Mouse (Mus musculus) spleen, adult 12 weeks (tissue): ENCODE results near the gene Sfrp4.

Experiments
- DNase-seq: peaks from one replicate; pipeline ENCODE4 v3.0.0; 2022; ENCODE audit warnings: low spot score

The Sfrp4 gene

DNA sequence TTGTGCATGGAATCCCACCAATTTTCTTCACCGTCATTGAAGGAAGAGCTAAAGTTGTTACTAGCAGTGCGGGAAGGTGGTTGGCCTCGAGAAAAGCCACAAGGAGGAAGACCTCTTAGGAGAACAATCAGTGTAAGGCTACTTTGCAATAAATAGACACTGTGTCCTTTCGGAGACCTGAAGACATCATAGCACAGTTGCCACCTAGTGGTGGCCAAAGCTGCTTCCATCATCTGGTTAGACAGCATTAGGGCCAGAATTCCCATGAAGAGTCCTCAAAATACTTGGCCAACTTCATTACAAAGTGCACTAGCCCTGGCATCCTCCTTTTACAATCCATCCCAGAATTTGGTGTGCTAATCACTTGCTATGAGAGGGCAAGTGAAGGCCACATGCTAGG is 13.2 kb downstream of the Sfrp4 start:
- DNase-seq: no peak

DNA sequence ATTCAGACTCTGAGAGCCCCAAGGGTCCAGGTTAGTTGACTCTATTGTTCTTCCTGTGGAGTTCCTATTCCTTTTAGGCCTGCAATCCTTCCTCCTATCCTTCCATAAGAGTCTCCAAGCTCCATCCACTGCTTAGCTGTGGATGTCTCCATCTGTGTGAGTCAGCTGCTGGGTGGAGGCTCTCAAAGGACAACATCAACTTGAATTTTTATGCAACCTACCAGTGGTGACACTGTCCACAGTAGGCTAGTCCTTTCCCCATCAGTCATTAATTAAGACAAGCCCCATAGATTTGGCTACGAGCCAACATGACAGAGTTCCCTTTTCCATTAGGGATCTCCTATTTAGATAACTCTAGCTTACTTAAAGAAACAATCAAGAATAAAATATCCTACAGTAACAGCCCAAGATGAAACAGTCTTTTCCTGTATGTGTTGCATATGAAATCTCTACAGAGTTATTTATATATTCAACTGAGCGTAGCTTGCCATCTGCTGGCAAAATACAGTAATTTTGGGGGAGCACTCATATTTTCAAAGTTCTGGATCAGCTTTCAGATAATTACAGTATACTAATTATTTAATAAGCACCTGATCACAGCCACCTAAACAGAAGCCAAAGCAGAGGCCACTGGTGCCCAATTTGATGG is 17.4 kb downstream of the Sfrp4 start:
- DNase-seq: no peak

DNA sequence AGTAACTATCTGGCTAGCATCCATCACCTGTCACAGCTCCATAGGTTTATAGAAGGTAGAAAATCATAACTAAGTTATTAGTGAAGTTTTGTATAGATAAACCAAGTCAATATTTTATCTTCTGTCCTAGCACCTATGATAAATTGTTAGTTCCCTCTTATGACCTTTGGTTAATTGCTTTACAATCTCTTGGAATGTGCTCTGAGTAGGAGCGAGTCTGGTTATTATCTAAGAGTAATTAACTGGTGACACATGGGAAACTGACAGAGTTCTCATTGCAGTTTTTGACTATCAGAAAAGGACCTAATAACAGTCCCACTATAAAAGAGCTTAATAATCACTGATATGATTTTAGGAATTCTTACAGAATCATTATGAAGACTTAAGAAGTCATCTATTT is 20.6 kb downstream of the Sfrp4 start:
- no peak for DNase-seq

DNA sequence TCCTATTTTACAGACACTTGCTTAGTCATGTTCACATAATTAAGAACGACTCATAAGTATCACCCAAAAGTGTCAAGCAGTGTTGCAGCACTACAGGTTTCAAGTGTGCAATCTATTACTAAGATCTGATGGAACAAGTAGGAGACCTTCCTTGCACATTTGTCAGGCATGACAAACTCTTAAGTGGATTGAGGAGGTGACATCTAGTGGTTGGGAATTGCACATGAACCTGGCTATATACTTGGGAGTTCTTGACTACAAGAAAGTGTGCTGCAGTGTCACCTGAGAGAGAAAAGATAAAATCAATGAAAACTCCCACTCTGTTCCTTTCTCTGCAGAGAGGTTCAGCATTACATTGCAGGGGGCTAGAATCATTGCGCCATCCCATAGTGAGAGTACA is 21.3 kb downstream of the Sfrp4 start:
- DNase-seq: no peak

DNA sequence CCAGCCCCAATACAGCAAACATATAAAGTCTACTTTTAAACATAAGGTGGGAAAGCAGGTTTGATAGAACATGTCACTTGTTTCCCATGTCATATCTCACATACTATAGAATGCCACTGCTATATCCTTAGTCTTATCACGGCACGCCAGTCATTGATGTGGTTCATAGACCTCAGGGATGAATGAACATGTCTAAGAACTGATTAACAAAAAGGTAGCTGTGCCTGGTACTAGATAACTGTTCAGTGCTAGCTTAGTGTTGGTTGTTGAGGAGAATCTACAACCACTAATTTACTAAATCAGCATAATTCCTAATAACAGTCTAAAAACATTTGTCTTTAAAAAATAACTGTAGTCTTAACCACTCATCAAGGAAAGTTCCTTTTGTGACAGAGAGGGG is 26.9 kb downstream of the Sfrp4 start:
- DNase-seq: no peak

DNA sequence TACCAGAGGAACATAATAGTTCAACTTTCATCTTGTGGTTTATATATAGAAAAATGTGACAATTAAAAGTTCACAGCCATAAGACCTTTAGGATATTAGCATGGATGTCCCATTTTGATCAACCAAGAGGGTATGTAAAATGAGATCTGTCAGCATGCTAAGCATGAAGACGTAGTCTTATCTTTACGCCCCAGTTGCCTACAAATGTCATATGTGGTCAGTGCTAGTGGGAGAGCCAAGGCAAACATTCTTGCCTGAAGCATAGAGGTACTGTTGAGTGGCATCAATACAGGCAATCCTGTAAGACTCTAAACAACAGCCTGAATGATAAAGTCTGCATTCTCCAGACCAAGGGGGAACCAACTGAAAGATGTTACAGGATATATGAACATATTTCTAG is 29.5 kb downstream of the Sfrp4 start:
- no peak for DNase-seq

- no peak for DNase-seq
These were observed 45.6 kb downstream of the Sfrp4 start for GRCm38 (mm10) chr13:19668355-19669140.

DNA sequence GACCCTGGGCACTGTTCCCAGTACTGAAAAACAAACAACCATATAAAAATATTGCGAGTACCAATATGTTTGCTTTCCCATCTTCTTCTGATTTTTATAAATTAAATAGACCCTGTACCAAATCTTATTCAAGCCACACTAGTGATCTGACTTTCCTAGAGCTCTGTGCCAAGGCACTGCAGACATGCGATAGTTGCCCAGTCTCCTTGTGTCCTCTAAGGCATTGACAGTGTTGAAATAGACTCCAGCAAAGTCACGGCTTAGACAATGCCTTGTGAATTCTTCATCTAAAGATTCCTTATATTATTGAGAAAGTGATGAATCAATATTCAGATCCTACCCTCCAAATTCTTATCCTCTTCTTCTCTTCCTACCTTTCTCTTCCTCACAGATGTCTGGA is 51.1 kb downstream of the Sfrp4 start:
- DNase-seq: no peak

DNA sequence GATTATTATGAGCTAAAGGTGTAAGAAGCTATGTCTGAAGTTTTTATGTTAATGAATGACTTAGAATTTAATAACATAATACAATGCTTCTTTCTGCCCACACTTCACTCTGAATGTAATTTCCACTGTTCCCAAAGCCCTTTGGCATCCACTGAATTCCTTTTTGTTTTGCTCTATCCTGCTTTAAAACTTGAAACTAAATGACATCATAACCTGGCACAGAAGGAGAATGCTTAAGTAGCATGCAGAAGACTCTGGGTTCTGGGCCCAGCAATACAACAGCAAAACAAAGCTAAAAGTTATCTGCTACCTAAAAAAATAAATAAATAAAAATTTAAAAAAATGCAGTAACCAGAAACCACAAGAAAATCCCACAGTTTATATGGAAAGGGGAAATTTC is 51.7 kb downstream of the Sfrp4 start:
- no peak for DNase-seq
